Mouse (Mus musculus) thymus, postnatal 14 days (tissue): ENCODE data around the gene Rilp.

Experiments used
- DNase-seq: peaks from one replicate; pipeline ENCODE4 v3.0.0; 2021

Rilp gene

DNA sequence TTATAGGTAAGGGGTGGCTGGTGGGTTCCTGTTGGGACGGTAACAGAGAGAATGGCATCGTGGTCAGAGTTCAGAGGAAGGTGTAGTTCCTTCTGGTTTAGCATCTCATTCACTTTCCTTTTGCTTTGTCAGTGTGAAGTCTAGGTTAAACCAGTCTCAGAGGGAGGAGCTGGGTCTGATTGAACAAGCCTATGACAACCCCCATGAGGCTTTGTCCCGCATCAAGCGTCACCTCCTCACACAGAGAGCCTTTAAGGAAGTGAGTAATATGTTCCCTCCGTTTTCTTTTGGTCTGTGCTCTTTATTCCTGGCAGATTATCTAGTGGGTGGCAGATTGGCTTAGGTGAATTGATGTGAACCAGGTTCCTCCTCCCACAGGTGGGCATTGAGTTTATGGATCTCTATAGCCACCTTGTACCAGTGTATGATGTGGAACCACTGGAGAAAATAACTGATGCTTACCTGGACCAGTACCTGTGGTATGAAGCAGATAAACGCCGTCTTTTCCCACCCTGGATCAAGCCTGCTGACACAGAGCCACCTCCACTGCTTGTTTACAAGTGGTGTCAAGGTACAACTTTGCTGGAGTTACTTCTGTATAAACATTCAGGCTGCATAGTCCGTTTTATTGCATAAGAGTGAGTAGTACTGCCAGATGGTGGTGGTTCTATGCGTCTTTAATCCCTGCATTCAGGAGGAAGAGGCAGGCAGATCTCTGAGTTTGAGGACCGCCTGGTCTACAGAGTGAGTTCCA lies 15.4 kb upstream of the Rilp start:
- no peak for DNase-seq

DNA sequence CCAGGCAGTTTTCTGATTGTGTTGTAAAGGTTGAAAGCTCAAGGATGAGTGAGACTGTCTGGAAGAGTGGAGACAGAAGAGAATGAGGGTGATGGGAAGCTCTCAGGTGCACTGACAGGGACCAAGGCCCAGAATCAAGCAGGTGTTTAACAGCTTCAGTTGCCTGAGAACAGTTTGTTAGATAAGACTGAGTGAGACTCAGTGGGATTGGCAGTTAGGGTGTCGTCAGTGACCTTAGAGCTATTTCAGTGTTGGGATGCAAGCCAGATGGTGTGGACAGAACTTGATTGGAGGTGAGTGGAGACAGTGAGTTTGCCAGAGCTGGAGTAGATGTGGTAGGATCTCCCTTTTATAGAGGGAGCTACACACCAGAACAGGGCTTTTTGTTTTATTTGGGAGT lies 11.8 kb upstream of the Rilp start:
- DNase-seq = no peak

DNA sequence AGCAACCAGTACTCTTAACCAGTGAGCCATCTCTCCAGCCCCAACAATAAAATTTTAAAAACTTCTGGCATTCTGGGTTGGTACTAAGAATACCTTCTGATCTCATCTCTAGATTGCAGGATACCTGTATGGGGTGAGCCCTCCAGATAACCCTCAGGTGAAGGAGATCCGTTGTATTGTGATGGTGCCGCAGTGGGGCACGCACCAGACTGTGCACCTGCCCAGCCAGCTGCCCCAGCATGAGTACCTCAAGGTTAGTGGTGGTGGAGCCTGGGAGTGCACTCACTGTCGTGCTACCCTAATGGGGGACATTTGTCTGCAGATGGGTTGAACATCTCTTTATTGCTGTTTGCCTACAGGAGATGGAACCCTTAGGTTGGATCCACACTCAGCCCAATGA lies 1.7 kb upstream of the Rilp start:
- no peak for DNase-seq

DNA sequence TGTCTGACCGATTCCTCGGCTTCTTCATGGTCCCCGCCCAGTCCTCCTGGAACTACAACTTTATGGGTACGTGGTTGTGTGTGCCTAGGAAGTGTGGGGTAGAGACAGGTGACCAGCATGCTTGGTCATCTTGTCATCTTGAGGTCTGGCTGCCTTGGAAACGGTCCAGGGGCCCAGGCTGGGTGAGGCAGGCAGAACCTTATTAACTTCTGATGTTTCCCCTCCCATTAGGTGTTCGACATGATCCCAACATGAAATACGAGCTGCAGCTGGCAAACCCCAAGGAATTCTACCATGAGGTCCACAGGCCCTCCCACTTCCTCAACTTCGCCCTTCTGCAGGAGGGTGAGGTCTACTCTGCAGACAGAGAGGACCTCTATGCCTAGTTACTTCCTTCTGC lies 990 bp upstream of the Rilp start:
- no peak for DNase-seq

DNA sequence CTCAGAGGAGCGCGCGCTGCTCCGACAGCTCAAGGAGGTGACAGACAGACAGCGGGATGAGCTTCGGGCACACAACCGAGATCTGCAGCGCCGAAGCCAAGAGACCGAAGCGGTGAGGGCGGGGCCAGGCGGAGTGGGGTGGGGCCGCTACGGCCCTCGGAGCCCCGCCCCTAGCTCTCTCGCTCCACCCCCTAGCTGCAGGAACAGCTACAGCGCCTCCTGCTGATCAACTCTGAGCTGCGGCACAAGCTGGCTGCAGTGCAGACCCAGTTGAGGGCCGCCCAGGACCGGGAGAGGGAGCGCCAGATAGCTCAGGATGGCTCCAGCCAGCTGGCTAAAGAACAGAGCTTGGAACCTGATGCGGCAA lies 716 bp downstream of the Rilp start:
- peak; percentile 95 for DNase-seq

DNA sequence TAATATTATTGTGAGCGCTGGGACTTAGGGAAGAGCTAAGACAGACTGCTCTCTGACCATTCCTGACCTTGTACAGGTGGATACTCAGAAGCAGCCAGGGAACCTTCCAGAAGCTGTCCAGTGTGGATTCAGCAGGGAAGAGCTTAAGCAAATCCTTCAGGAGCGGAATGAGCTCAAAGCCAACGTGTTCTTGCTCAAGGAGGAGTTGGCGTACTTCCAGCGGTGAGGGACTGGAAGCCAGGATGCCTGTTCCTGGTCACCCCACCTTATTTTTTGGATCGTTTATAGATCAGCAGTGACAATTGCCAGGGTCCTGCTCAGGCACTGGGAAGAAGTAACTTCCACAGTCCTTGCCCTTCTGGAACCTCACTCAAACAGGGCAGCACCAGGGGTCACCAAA lies 1.3 kb downstream of the Rilp start:
- no peak for DNase-seq

DNA sequence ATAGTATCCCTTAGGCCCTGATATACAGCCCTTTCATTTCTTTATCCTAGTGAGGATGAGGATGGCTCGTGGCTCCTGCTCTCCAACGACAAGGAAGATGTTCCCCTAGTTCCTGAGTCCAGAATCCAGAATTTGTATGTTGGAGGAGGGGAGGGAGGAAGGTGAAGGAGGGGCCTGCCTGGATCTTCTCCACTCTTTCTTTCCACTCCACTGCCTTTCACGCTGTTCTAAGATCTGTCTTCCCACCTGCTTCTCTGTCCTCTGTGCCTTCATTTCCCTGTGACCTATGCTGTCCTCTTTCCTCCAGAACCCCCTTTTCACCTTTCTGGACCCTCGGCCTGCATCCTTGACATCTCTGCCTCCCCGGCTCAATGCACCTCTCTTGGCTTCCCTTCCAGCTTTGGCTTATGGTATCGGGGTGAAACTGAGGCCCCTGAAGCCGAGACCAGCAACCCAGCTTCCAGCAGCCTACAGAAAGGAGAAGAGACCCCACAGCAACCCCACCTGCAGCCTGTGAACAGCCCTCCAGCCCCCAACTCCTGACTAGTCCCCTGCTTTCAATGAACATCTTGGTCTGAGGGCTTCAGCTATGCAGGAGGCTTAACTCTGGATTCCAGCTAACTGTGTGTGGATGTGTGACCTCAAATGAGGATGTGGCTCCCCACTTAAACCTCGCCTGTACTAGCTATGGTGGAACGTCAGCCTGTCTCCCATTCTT lies 2.6 kb downstream of the Rilp start:
- no peak for DNase-seq

DNA sequence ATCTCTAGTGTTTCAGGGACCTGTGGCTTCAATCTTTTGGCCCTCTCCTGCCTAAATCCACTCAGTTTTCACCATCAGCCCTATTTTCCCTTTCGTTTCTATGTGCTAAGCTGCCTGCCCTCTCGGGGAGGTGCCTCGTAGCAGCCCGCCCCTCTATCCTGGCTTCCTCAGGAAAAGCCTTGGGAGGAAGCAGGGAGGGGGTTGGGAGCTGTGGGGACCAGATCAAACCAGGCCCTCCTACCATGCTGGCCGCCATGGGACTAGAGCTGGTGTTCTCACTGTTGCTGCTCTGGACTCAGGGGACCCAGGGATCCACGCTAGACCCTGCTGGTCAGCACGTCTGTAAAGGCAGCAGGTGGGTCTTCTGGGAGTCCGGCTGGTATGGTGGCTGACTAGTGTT lies 3.4 kb downstream of the Rilp start, which contains the start of gene Scarf1:
Gene Scarf1 (plus strand): TSS at position 205 of the 400 bp plus-strand sequence.
- DNase-seq = no peak

DNA sequence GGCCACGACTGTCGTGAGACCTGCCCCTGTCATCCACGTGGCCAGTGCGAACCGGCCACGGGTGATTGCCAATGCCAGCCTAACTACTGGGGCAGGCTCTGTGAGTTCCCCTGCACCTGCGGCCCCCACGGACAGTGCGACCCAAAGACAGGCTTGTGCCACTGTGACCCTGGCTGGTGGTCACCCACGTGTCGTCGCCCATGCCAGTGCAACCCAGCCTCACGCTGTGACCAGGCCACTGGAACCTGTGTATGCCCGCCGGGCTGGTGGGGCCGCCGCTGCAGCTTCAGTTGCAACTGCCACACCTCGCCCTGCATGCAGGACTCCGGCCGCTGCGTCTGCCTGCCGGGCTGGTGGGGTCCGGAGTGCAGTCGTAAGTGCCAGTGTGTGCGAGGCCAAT lies 5.3 kb downstream of the Rilp start:
- DNase-seq = no peak

DNA sequence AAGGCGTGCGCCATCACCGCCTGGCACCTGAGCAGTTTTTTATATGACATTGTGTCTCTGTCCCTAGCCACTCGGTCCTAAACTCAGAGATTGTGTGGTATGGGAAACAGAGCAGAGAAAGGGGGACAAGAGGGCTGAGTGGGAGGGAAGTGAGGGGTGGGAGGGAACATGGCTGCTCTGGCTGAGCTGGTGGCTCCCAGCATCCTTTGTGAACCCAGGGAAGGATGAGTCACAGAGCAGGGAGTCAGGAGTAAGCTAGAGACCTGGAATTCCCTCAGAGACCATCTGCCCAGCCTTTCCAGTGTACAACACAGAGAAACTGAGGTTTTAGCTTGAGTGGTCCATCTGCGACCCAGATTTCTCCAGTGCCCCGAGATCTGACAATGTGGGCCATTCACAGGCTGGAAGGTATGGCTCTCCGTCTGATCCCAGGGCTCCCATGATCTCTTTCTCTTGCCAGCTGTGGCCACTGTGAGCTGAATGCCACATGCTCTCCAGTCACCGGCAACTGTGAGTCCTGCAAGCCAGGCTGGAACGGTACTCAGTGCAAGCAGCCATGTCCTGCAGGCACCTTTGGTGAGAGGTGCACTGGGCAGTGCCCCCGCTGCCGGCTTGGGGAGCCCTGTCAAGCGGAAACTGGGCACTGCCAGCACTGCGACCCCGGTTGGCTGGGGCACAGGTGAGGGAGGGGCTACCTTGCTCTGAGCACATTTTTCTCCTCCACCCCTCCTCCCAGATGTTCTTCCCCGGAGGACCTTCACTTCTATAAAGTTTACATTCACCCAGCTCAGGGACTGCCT lies 10.1 kb downstream of the Rilp start:
- DNase-seq = no peak

DNA sequence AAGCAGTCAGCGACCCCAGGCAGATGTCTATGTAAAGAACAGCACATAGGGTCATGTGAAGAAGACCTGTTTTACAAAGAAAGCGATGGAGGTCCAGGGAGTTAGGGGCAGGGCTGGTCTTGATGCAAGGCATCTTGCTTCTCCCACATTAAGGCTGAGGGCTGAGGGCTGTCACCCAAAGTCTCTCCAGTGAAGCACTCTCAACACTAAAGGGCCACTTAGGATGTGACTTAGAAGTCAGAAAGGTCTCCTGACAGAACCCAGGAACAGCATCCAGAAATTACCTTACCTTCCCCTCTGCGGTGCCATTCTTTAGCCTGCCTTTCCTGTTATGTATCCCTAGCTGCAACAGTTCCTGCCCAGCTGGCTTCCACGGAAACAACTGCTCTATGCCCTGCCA lies 11.7 kb downstream of the Rilp start:
- no peak for DNase-seq

DNA sequence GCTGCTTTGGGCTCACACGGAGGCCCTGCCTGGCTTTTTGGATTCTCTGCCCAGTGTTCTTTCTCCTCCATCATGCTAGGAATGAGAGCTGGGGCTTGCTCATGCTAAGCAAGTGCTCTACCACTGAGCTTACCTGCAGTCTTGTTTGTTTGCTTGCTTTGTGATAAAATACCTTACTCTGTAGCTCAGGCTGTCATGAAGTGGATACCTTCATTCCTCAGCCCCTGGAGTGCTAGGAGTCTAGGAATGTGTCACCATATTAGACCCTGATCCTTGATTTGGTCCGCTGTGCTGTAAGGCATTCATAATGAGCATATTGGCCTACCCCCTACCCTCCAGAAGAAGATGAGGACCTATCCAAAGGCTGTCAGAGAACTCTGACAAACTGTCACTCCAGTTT lies 12.9 kb downstream of the Rilp start:
- no peak for DNase-seq

DNA sequence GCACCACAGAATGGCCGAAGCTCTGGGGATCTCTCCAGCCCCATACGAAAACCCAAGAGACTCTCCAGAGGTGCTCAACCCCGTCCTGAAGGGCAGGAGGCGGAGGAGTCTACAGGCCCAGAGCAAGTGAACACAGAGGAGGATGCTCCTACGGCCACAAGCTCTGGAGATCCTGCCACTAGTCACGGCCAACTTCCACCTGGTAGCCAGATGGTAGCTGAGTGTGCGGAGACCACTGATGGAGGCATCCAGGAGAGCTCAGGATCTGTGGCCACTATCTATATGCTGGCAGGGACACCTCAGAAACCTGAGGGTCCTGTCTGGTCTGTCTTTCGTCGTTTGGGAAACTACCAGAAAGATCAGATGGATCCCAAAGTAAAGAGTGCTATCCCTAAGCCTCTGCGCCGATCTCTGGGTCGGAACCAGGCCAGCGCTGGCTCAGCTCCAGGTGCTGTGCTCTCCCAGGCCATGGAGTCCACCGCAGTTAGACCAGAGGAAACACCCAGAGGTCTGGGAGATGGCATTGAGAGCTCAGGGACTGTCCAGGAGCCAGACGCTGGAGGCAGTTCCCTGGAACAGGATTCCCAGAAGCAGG lies 15.7 kb downstream of the Rilp start:
- no peak for DNase-seq

DNA sequence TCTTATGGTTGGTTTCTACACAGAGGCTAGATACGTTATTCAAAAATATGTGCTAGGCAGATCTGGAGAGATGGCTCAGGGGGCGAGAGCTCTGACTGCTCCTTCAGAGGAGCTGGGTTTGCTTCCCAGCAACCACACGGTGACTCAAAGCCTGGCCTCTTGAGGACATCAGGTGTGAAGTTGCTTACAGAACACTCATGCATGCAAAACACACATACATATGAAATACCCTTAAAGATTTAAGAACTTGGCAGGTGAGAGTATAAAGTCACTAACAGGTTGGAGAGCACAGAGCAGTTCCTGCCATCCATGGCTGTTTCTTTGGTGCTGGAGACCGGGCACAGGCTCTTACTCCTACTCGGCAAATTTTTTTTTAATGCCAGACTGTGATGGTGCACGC lies 17.0 kb downstream of the Rilp start:
- no peak for DNase-seq

DNA sequence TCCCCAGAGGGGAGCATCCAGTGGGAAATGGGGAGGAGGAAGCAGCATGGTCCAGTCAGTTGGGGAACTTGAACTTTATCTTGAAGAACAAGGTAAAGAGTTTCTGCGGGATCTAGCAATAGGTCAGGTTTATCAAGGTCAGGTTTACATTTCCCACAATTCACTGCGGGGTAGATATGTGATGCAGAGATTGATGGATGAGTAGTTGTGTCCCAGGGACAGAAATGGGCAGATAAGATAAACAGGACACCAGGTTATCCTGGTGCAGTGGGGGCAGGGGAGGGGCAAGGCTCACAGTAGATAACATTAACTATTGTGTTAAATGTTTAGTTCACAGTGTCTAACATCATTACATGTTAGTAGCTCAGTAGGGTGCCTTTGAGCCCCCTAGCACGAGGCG lies 19.9 kb downstream of the Rilp start:
- DNase-seq = peak; percentile 11

DNA sequence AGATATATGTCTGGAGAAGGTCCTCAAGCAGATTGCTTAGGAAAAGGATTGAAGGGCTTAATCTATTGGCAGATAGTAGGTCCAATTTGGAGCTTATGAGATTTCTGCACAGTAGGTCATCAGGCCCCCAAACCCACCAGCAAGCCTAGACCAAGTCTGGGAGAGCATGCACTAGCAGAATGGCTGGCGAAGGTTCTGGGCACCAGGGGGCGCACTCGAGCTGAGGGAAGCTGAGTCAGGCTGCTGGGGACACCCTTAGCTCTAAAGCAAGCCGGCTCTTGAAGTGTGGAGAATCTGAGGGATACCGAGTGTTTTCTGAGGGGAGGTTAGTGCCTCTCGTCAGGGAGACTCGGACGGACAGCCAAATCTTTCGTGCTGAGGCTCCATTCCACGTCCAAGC lies 20.4 kb downstream of the Rilp start:
- DNase-seq = peak; percentile 99

DNA sequence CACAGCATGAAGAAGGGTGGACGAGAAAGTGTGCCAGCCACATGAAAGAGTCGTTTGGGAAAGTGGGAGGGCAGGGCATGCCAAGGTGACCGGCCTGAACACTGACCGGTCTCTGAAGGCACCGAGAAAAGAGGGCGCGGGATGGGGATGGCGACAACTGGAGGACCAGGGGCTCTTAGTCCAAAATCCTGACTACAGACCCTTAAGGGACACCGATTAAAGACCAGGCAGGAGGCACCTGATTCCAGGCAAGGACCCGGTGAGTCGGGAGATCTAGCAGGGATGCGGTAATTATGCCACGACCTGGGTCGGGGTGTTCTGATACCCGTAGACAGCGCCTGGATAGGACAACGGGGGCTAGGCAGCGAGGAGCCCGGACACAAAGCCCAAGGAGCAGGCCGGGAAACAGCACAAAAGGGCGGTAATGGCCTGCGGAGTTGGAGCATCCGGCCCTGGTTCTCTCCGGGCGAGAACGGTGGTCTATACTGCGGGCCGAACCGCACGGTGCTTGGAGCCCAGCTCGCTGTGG lies 21.0 kb downstream of the Rilp start:
- peak; percentile 53 for DNase-seq

DNA sequence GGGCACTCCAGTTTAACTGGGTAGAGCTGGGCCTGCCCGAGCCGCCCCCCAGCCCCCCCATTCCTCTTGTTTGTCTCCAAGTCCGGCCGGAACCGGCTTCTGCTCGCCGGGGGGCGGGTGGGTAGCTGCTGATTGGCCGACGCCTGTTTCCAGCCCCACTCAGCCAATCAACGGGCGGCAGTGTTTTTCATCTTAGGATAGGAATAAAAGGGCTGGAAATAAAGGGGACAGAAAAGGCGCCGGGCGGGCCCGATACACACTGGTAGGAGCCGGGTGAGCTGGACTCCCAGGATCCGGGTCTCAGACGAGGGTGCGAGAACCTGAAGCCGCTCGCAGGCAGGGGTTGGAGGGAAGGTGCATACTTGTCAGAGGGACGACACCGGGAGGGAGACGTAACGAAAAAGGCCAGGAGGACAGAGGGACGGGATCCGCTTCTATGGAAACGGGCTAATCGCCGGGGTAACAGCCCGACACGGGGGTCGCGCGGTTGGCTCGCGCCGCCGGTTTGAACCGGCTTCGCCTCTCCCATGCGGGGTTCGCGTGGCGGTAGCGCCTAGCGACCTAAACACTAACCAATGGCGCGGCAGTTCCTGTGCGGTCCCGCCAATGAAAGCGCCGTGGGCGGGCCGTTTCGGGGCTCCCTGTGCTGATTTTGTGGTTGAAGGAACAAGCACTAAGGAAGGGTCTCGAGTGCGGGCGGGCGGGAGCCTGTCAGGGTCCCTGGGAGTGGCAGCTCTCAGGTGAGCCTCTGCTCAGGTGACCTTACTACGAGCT lies 21.8 kb downstream of the Rilp start, which contains the start of gene Slc43a2:
Gene Slc43a2 (plus strand): TSS at position 226 of the 774 bp plus-strand sequence.
- peak; percentile 97 for DNase-seq

DNA sequence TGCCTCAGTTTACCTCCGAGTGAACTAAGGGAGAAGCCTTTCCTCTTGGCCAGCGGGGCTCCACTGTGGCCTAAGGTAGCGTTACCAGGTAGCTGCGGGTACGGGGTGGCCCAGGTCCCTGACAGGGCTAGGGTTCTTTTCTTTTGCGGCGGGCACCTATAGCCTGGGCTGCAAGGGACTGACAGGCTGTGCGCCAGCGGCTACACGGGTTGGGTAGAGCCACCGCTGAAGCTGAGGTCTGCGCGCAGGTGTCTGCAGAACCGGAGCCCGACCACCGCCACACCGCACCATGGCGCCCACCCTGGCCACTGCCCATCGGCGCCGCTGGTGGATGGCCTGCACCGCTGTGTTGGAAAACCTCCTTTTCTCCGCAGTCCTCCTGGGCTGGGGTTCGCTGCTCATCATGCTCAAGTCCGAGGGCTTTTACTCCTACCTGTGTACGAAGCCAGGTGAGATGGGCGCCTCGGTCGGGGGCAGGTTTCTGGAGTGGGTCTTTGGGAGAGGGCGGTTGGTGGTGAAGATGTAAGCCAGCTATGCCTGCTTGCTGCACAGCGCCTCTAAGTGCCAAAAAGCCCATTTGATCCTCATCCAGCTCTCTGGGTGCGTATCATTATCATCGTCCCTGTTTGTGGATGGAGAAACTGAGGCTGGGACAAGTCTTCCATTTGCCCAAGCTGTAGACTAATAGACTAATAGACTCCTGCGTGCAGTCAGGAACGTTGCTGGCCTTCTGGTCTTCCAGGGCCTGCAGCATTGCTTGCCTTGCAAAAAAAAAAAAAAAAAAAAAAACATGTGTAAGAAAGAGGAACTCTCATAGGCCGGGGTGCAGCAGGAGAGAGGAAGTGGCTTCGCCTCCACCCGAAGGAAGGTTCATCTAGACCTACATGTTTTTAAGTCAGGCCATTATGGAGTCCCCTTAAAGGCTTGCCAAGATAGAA lies 22.7 kb downstream of the Rilp start:
- peak; percentile 75 for DNase-seq

DNA sequence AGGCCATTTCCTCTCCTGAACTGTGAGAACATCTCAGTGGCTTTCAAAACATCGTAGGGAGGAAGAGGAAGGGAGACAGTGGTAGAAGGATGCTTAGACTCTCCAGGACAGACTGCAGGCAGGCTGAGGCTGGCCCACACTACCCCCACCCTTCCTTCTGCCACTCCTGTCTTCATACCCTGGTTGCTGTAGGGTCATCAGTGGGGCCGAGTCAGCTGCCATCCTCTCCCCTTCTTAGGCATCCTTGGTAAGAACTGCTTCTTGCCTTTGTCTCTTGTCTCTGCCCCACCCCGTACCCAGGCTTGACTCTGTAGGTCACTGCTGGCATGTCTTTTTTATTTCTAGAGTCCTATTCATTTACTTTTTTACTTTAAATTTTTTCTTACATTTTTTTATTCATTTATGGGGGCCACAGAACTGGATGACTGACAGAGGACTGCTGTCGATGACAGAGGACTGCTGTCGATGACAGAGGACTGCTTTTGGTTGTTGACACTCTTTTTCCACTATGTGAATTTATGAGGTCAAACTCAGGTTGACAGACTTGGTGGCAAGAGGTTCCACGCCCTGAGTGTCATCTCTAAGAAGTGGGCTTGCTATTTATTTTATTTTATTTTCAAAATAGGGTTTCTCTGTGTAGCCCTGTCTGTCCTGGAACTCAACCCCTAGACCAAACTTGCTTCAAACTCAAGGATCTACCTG lies 23.6 kb downstream of the Rilp start:
- peak; percentile 49 for DNase-seq
